Mouse (Mus musculus) hindbrain, embryonic 14.5 days (tissue): ENCODE data around the gene Prex1. TPM values are rescaled to one million over a fixed set of nuclear protein-coding genes. Genes with fewer than 3 reads are reported as not detected.

Experiments
- ATAC-seq: fragments of 200-750 bp; cut with Nextera tagmentation; 2 replicates; pipeline ENCODE4 v1.8.0; 2017; ENCODE audit warnings: moderate number of reproducible peaks, mild to moderate bottlenecking, moderate TSS enrichment, moderate library complexity; ENCODE audit not compliant: low FRiP score
- DNase-seq: peaks from one replicate; pipeline ENCODE4 v3.0.0-alpha.2; 2015; ENCODE audit warnings: low spot score
- H3K27ac ChIP-seq: fragments of 300-500 bp; sonication (generic); 2 replicates; pipeline ENCODE4 v1.5.1; 2014; ENCODE audit warnings: mild to moderate bottlenecking, moderate library complexity
- H3K27me3 ChIP-seq: fragments of 300-500 bp; sonication (generic); 2 replicates; pipeline ENCODE4 v1.6.1; 2014; ENCODE audit warnings: mild to moderate bottlenecking, low read length, mixed read lengths; ENCODE audit not compliant: control insufficient read depth, insufficient read depth
- H3K36me3 ChIP-seq: fragments of 300-500 bp; sonication (generic); replicated peaks from 2 replicates; pipeline ENCODE4 v1.6.1; 2014; ENCODE audit not compliant: control insufficient read depth, insufficient read depth
- H3K4me1 ChIP-seq: fragments of 300-500 bp; sonication (generic); replicated peaks from 2 replicates; pipeline ENCODE4 v1.6.1; 2014; ENCODE audit warnings: antibody characterized with exemption, low read length, mixed read lengths; ENCODE audit not compliant: control insufficient read depth, insufficient read depth
- H3K4me2 ChIP-seq: fragments of 300-500 bp; sonication (generic); replicated peaks from 2 replicates; pipeline ENCODE4 v1.6.1; 2014; ENCODE audit warnings: mild to moderate bottlenecking, moderate library complexity
- H3K4me3 ChIP-seq: fragments of 300-500 bp; sonication (generic); replicated peaks from 2 replicates; pipeline ENCODE4 v1.5.1; 2014; ENCODE audit warnings: mild to moderate bottlenecking, low read length
- H3K9ac ChIP-seq: fragments of 300-500 bp; sonication (generic); 2 replicates; pipeline ENCODE4 v1.6.1; 2014
- H3K9me3 ChIP-seq: fragments of 300-500 bp; sonication (generic); 2 replicates; pipeline ENCODE4 v1.6.1; 2016; ENCODE audit warnings: low read length; ENCODE audit not compliant: control insufficient read depth
- WGBS: fragments of 180-500 bp; shearing (Covaris S2); extraction: QIAGEN DNeasy Blood & Tissue Kit; methylation state at CpG from one replicate; pipeline ENCODE4 v1.1.7; 2014; 5-methylcytosine and 5-hydroxymethylcytosine counted together
- polyA plus RNA-seq: library from polyadenylated mRNA; unstranded; fragments of >200 nt; fragmentation: Nextera tagmentation; extraction: Ambion mirVana; gene quantifications from 2 replicates; pipeline ENCODE4 v1.2.1, GENCODE M21; 2014

The Prex1 gene
- polyA plus RNA-seq, 1 experiment from 2014 or later = 27.3 TPM

DNA sequence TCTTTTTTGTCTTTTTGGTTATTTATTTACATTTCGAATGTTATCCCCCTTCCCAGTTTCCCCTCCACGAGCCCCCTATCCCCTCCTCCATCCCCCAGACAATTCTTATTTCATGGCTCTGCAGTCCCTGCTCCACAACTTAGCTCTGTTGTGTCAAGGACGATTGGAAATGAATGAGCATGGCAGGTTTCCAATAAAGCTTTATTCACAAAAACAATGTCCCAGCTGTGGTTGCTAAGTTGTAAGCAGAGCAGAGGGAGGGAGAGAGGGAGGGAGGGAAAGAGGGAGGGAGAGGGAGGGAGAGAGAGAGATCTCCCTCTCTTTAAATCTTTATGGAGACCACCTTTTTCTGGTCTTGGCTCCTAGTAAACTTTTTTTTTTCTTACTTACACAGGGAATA is 15.4 kb upstream of the Prex1 start:
- Histone ChIP-seq H3K4me2 (no peak overlapping the region), H3K9me3 (no peaks in the 10 kb centered on the region), H3K9ac (no peak overlapping the region), H3K36me3 (no peaks in the 10 kb centered on the region), H3K4me3 (no peak overlapping the region), H3K27ac (peak overlapping the region; percentile 75; the same call in 1 of the 2 replicates), H3K4me1 (peaks cover 29% of the 10 kb centered on the region), H3K27me3 (no peaks in the 10 kb centered on the region)
- ATAC-seq (no peak), DNase-seq (peak; percentile 61)
- WGBS = 26% methylated on average over 3 of the region's 3 CpGs

DNA sequence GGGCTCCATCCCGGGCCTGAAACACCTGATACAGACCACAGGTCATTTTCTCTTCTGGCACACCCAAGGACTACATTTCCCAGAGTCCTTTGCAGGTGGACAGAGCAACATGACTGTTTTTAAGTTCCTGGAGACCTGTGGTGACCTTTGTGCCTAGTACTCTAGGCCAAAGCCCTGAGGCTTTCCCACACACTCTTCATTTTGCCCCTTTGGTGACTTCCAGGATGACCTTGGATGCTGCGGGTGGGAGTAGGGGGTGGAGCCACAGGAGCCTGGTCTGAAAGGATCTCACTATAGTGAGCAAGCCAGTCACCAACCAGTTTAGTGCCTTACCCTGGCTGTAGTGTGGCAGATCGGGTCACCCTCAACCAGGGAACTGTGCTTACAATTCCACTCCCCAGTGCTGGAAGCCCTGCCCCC is 14.6 kb upstream of the Prex1 start:
- ATAC-seq (no peak), DNase-seq (no peak)
- Histone ChIP-seq H3K4me1 (peaks cover 29% of the 10 kb centered on the region), H3K36me3 (no peaks in the 10 kb centered on the region), H3K9ac (no peak overlapping the region), H3K9me3 (no peaks in the 10 kb centered on the region), H3K4me2 (no peak overlapping the region), H3K27ac (no peak overlapping the region; the same call in 1 of the 2 replicates), H3K27me3 (no peaks in the 10 kb centered on the region), H3K4me3 (no peak overlapping the region)
- WGBS = 51% methylated on average over 3 of the region's 3 CpGs

DNA sequence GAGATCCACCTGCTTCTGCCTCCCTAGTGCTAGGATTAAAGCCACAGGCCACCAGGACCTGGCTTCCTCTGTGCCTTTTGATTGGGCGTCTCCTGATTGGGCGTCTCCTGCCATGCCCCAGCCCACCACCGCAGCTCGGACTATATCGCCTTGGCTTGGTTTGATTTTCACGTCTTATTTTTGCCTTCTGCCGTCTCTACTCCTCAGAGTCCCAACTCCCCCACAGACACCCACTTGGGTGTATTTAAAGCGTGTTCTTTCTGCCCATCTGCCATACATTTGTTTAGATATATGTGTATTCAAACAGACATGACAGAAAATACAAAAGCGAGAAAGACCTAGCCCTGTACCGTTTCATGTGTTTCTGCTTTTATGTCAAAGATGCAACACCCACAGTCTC is 14.2 kb upstream of the Prex1 start:
- DNase-seq (no peak), ATAC-seq (no peak)
- Histone ChIP-seq H3K4me3 (no peak overlapping the region), H3K27me3 (no peaks in the 10 kb centered on the region), H3K4me1 (peaks cover 29% of the 10 kb centered on the region), H3K9ac (no peak overlapping the region), H3K4me2 (no peak overlapping the region), H3K36me3 (no peaks in the 10 kb centered on the region), H3K9me3 (no peaks in the 10 kb centered on the region), H3K27ac (no peak overlapping the region; the same call in 1 of the 2 replicates)
- WGBS = 79% methylated on average over 10 of the region's 10 CpGs

DNA sequence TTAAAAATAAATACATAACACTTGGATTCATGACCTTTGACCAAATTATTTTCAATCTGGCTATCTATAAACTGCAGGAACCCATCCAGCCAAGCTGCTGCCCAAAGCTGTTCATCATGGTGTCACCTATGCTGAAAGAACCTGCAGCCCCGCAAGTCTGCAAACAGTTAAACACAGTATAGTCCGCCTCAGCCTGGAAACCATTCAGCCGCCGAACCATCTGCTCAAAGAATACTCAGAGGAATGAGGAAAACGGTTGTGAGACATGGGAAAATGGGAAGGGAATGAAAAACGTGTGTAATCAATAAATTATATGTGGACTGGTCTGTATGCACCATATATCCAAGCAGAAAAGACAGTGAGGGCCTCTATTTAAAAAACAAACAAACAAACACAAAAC is 13.3 kb upstream of the Prex1 start:
- H3K9ac ChIP-seq = no peak overlapping the region
- no peaks in the 10 kb centered on the region for H3K27me3 ChIP-seq
- H3K4me3 ChIP-seq = no peak overlapping the region
- ATAC-seq (no peak), DNase-seq (no peak)
- peak overlapping the region; percentile 7 for H3K27ac ChIP-seq
- H3K4me1 ChIP-seq = peaks cover 29% of the 10 kb centered on the region
- H3K4me2 ChIP-seq = no peak overlapping the region
- WGBS = 38% methylated on average over 6 of the region's 6 CpGs
- no peaks in the 10 kb centered on the region for H3K9me3 ChIP-seq
- H3K36me3 ChIP-seq = no peaks in the 10 kb centered on the region

DNA sequence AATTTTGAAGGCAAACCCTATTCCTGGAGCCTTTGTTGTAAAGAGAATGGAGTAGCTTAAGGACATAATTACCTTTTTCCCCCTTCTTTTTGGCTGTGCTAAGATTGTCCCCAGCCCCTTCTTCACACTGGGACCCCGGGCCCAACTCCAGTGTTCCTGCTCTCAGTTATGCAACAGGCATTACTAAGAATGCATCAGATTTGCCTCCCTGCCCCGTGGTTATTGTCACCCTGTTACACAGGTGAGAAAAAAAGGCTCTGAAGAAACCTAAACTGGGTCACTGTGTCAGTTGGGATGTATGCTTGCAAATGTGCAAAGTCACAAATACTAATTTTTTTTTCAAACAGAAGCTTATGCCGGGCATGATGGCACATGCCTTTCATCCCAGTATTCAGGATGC is 6.8 kb upstream of the Prex1 start:
- H3K36me3 ChIP-seq = no peaks in the 10 kb centered on the region
- no peak for ATAC-seq
- H3K4me2 ChIP-seq = no peak overlapping the region
- DNase-seq = no peak
- no peak overlapping the region for H3K9ac ChIP-seq
- H3K9me3 ChIP-seq = no peaks in the 10 kb centered on the region
- WGBS = 74% methylated on average over 3 of the region's 3 CpGs
- no peaks in the 10 kb centered on the region for H3K4me1 ChIP-seq
- no peak overlapping the region for H3K4me3 ChIP-seq
- no peak overlapping the region for H3K27ac ChIP-seq
- no peaks in the 10 kb centered on the region for H3K27me3 ChIP-seq

DNA sequence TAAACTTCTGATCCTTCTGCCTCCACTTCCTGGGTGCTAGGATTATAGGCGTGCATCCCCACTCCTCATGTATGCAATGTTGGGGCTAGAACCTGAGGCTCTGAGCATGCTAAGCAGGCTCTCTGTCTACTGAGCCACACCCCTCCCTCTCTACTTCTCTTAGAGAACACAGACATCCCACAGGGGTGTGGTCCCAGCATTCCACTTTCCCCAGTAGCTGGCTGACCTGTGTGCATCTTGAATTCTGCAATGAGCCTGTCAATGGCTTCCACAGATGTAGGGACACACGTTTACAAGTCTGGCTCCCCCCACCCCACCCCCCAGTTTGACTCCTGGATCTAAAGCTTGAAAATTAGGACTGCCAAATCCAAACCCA is 6.3 kb upstream of the Prex1 start:
- H3K9ac ChIP-seq = no peak overlapping the region
- DNase-seq (no peak), ATAC-seq (no peak)
- no peaks in the 10 kb centered on the region for H3K4me1 ChIP-seq
- H3K36me3 ChIP-seq = no peaks in the 10 kb centered on the region
- no peaks in the 10 kb centered on the region for H3K27me3 ChIP-seq
- no peak overlapping the region for H3K4me2 ChIP-seq
- H3K4me3 ChIP-seq = no peak overlapping the region
- no peak overlapping the region for H3K27ac ChIP-seq
- no peaks in the 10 kb centered on the region for H3K9me3 ChIP-seq
- 79% methylated on average over 2 of the region's 2 CpGs for WGBS

DNA sequence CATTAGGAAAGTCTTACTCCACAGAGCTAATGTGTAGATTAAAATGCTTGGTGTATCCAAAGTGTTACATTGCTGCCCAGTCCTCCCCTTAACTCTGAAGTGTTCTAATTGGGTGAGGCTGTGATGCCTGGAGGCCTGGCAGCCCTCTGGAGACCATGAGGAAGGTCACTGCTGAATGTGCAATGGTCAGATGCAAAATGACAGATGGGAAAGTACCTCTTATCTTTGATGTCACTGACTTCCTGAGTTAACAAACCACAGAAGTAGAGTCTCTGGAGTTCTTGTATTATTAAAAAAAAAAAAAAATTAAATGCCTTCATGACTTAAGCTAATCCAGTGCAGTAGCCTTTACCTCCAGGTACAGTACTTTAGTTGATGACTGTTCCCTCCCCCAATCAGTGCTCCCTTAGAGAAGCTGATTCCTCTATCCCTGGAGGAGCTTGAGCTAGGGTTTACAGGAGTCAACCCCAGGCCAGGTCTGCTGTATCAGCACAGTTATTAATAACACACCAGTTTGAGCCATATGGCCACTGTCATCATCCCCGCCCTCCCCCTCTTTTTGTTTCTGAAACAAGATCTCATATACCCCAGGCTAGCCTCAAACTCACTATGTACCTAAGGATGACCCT is 5.8 kb upstream of the Prex1 start:
- DNase-seq = no peak
- H3K9ac ChIP-seq = no peak overlapping the region
- WGBS = 78% methylated on average over 1 of the region's 1 CpGs
- peaks cover 4% of the 10 kb centered on the region for H3K4me1 ChIP-seq
- no peaks in the 10 kb centered on the region for H3K36me3 ChIP-seq
- H3K27ac ChIP-seq = no peak overlapping the region
- no peak overlapping the region for H3K4me3 ChIP-seq
- no peak overlapping the region for H3K4me2 ChIP-seq
- ATAC-seq = no peak
- no peaks in the 10 kb centered on the region for H3K27me3 ChIP-seq
- H3K9me3 ChIP-seq = no peaks in the 10 kb centered on the region

DNA sequence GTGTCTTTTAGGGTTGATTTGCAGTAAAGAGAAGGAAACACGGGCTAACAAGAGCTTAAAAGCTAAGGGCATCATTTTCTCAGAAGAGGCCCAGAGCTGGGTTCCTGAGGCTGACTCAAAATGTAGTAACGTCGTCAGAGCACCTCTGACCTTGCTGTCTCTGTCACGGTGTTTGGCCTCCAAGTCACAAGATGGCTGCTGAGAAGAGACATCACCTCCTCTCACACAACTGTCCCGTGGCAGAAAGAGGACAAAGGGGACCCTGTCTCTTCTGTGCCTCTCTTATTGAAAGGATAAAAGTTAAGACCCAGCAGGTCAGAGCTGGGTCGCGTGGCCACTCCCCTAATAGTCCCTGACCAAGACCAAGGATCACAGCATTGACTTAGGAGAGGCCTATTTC is 2.4 kb upstream of the Prex1 start:
- 48% methylated on average over 7 of the region's 7 CpGs for WGBS
- no peak for ATAC-seq
- peaks cover 24% of the 10 kb centered on the region for H3K4me1 ChIP-seq
- no peak overlapping the region for H3K9ac ChIP-seq
- no peak overlapping the region for H3K4me2 ChIP-seq
- no peak overlapping the region for H3K4me3 ChIP-seq
- no peaks in the 10 kb centered on the region for H3K9me3 ChIP-seq
- H3K36me3 ChIP-seq = no peaks in the 10 kb centered on the region
- no peak overlapping the region for H3K27ac ChIP-seq
- DNase-seq = no peak
- H3K27me3 ChIP-seq = no peaks in the 10 kb centered on the region

DNA sequence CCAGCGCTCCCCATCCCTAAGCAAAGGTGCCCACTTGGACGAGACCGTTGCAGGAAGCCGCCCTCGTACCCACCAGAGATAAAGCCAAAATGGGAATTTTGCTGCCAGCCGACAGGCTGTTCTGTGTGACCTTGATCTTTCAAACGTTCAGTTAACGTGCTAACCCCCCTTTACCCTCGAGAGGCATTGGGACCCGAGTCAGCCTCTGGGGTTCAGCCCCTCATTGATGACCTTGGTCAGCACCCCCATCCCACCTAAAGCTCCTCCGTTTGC is 731 bp upstream of the Prex1 start:
- DNase-seq (no peak), ATAC-seq (no peak)
- H3K4me2 ChIP-seq = peak overlapping the region; percentile 78
- 14% methylated on average over 11 of the region's 11 CpGs for WGBS
- peak overlapping the region; percentile 71 for H3K4me3 ChIP-seq
- H3K4me1 ChIP-seq = peaks cover 27% of the 10 kb centered on the region
- H3K27ac ChIP-seq = peak overlapping the region; percentile 59; the same call in 1 of the 2 replicates
- H3K9ac ChIP-seq = peak overlapping the region; percentile 60
- no peaks in the 10 kb centered on the region for H3K9me3 ChIP-seq
- H3K27me3 ChIP-seq = no peaks in the 10 kb centered on the region
- no peaks in the 10 kb centered on the region for H3K36me3 ChIP-seq
